Mouse (Mus musculus) brain, embryonic 14.5 days (tissue): ENCODE measurements around the gene Syne1.

Source experiments
- CTCF ChIP-seq: fragments of 200-500 bp; IDR thresholded peaks from 2 replicates; pipeline ENCODE4 v1.5.1; 2012; ENCODE audit warnings: inconsistent platforms, mild to moderate bottlenecking, moderate library complexity, borderline replicate concordance; ENCODE audit not compliant: insufficient read depth, insufficient read length; ENCODE audit errors: extremely low read depth
- POLR2A ChIP-seq: fragments of 200-500 bp; IDR thresholded peaks from 2 replicates; pipeline ENCODE4 v1.6.1; 2012; ENCODE audit warnings: mild to moderate bottlenecking, inconsistent platforms, borderline replicate concordance; ENCODE audit not compliant: poor library complexity, insufficient read depth, insufficient read length, severe bottlenecking; ENCODE audit errors: extremely low read depth

- TF ChIP-seq POLR2A (no peak), CTCF (no peak)
Observed at GRCm38 (mm10) chr10:5075724-5076123, 475.6 kb downstream of the Syne1 start.
